Mouse (Mus musculus) monocyte, adult 2 months (primary cell): ENCODE measurements around the gene Asxl1.
"Not testable (repeated sequence)": the region's sequence is repeated elsewhere in the genome, so short reads cannot be mapped to it uniquely, and the experiment has no call there.

Source experiments
- DNase-seq, 2 experiments: peaks; one replicate each; pipeline ENCODE4 v3.0.0; 2022; ENCODE audit warnings: low spot score in 2 of 2, low read depth in 1 of 2

The Asxl1 gene

GRCm38 (mm10) chr2:153343191-153343590 lies 2.4 kb upstream of the Asxl1 start:
- DNase-seq: no peak

DNA sequence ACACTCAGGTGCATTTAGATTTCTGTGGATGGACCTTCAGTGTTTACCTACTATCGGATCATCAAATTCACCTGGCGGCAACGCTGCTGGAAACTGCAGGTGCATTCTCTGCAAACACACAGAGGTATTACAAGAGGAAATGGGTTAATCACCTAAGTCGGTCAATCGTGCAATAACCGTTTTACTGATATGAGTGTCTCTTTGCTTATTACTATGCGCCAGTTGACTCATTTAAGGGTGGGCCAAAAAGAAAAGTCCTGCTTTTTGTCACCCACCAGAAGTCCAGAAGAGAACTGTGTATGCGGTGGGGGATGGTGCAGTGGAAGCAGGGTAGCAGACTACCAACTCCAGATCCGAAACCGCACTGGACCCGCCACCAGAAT lies 567 bp upstream of the Asxl1 start:
- DNase-seq: no peak

GRCm38 (mm10) chr2:153346221-153347182 lies 873 bp downstream of the Asxl1 start:
- DNase-seq: no peak

- DNase-seq: no peak
These were observed 1.7 kb downstream of the Asxl1 start for GRCm38 (mm10) chr2:153347183-153347781.

- DNase-seq: no peak
These were observed 2.6 kb downstream of the Asxl1 start for GRCm38 (mm10) chr2:153348100-153348831.

- DNase-seq: peak in 1 of 2 experiments; percentile 18
These were observed 5.0 kb downstream of the Asxl1 start for GRCm38 (mm10) chr2:153350552-153351181.

GRCm38 (mm10) chr2:153354648-153355047 lies 9.0 kb downstream of the Asxl1 start:
- DNase-seq: no peak

GRCm38 (mm10) chr2:153356784-153357183 lies 11.2 kb downstream of the Asxl1 start:
- DNase-seq: no peak

DNA sequence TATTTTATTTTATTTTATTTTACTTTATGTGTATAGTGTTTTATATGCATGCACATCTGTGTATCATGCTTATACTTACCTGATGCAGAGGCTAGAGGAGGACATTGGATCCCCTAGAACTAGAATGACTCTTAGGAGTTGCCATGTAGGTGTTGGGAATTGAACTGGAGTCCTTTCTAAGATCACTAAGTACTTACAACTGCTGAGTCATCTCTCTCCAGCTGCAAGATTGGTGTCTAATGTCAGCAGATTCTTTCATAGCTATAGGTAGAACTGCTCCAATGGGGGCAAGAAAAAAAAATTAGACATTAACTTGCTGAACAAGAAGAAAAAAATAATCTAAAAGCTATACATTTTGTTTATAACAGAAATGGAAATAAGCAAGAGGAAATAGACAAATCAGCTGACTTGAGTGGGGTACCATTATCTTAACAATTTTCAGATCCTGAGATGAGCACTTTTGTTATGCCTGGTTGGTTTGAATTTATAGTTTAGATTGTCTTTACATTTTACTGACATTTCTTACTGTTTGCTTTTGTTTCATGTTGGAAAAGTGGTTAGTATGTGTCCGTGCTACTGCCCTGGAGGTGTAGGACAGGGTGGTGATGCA lies 15.6 kb downstream of the Asxl1 start:
- DNase-seq: no peak

DNA sequence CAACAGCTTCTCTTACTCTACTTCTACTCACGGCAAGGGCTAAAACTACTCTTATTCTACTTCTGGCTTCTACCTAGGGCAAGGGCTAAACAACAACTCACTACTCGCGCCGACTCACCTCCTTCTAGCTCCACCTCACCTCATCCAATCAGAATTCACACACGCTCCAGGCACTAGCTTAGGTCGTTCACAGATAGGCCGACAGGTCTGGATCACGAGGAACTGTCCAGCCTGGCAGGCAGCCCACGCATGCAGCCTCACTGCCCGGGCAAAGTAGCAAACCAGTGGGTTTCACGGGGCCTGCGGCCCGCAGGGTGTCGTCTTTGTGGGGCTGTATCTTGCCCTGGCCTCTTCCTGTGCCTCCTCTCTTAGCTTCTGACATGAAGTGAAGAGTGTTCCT lies 18.9 kb downstream of the Asxl1 start:
- DNase-seq: not testable (repeated sequence)

DNA sequence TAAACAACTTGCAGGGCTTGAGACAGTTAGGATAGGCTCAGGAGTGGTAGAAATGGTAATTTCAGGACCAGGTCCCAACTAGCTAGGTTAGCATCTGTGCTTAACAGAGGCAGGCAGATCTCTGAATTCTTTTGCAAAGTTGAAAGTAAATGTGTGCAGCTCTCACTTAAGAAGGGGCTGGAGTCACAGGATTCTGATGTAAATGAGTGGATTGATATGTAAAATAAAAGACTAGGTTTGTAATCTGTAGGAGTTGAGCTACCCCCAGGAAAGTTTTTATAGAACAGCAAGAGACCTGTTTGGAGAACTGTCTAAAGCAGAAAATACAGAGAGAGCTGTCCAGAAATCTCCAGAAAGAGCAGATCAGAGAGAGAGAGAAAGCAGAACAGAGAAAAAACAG lies 25.2 kb downstream of the Asxl1 start:
- no peak for DNase-seq

DNA sequence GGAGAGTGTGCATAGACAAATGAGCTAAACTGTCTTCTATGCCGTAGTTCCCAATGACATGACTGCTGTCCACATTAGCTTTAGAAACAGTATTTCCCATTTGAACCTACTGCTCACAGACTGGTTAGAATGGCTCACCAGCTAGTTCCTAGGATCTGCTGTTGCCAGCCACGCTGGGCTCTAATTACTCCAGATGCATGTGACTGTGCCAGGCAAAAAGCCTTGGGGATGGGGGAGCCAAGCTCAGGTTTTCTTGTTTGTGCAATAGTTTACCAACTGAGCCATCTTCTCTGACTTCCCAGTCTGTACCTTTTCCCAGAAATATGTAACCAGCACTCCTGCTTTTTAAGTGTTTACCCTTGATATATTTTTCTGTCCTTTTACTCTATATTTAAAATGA lies 29.8 kb downstream of the Asxl1 start:
- no peak for DNase-seq

GRCm38 (mm10) chr2:153380479-153380878 lies 34.9 kb downstream of the Asxl1 start:
- DNase-seq: no peak

GRCm38 (mm10) chr2:153389831-153390230 lies 44.2 kb downstream of the Asxl1 start:
- no peak for DNase-seq

GRCm38 (mm10) chr2:153393045-153393444 lies 47.4 kb downstream of the Asxl1 start:
- DNase-seq: no peak

GRCm38 (mm10) chr2:153397790-153398515 lies 52.3 kb downstream of the Asxl1 start:
- no peak for DNase-seq

DNA sequence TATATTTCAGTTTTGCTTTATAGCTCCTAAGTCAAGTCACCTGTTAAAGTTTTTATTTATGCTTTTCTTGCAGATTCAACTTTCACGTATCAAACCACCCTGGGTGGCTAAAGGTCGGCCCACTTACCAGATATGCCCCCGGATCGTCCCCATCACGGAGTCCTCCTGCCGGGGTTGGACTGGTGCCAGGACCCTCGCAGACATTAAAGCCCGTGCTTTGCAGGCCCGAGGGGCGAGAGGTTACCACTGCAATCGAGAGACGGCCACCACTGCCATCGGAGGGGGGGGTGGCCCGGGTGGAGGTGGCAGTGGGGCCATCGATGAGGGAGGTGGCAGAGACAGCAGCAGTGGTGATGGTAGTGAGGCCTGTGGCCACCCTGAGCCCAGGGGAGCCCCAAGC lies 53.5 kb downstream of the Asxl1 start:
- DNase-seq: no peak

DNA sequence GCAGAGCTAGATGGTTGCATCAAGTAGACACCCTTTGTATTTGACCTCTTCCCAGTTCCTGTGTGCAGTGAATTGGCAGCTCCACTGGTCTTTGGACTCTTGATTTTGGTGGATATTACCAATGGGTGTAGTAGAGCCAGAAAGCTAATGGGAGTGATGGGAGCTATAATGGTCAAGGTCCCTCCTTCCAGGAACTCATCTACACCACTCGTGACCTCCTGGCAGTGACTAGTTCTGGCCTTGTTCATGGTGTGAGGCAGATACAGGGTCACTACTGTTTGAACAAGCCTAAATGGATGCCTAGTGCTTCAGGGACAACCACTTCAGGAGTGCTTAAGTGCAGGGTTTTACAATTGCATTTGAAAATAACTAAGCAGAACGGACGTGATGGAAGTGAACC lies 58.4 kb downstream of the Asxl1 start:
- DNase-seq: no peak

DNA sequence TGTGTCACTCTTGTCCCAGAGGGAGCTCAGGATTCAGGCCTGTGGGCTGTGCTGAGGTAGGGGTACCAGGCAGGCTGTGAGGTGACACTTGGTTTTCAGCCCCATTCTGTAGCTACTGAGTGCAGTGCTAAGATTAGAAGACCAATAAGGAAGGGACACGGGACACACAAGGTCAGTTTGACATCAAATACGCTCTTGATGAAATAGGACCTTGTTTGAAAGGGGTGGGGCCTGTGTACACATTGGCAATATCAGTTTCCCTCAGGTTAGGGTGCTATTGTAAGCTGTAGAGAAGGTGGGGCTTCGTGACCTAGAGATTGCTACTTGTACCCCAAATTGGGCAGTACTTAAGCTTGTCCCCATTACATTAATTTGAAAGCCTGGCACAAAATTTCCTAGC lies 59.3 kb downstream of the Asxl1 start:
- DNase-seq: no peak

GRCm38 (mm10) chr2:153406882-153407281 lies 61.3 kb downstream of the Asxl1 start:
- DNase-seq: no peak
